Mouse (Mus musculus): ENCODE measurements around the gene Olfr1184. TPM values are rescaled to one million over a fixed set of nuclear protein-coding genes. Genes with fewer than 3 reads are reported as not detected.

Olfr1184 gene
- polyA plus RNA-seq (2017; shearing (Covaris generic)): not detected

DNA sequence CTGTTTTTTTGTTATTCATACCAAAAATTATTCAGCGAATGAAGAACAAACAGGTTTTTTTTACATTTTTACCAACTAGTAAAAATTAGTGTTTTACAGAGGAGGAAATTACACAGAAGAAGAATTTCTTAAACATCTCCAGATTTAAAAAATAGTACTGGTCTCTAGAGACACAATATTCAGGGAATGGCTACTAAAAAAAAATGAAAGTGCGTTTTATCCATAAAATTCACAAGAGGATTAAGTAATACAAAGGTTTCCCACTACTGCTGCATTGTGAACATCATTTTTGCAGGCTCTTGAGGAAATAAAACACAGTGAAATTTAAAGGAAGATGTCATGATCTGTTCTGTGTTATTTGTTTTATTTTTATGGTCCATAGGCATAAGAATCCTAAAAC, at the start of gene Olfr1184:
Gene Olfr1184, plus strand, starts transcription at position 301 of the 400 bp plus-strand sequence.

DNA sequence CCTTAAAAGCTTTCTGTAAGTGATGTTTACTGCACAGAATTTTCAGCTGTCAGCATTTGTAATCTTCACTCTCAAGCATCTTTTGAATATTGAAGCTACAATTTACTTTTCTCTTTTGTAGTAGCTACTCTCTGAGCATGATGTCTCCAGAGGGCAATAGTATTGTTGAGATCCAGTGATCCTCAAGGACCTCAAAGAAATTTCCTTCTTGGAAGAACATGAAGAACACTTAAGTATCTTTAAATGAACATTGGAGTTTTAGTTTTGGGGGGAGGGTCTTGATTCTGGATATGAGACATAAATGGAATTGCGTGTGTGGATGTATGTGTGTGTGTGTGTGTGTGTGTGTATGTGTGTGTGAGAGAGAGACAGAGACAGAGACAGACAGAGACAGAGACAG, 34.4 kb upstream of the Olfr1184 start, which contains the start of gene Gm13757:
Gene Gm13757, minus strand, starts transcription at position 101 of the 400 bp plus-strand sequence.

DNA sequence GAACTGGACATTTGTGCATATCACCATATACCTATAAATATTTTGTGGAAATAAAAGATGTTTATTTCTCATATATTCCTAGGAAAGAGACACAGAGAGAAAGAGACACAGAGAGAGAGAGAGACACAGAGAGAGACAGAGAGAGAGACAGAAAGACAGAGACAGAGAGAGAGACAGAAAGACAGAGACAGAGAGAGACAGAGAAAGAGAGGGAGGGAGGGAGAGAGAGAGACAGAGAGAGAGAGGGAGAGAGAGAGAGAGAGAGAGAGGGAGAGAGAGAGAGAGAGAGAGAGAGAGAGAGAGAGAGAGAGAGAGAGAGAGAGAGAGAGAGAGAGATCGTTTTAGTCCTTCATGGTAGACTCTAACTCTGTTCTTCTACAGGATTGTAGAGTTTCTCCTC, 28.8 kb upstream of the Olfr1184 start, which contains the start of gene Olfr1183:
Gene Olfr1183, plus strand, starts transcription at position 301 of the 400 bp plus-strand sequence.

DNA sequence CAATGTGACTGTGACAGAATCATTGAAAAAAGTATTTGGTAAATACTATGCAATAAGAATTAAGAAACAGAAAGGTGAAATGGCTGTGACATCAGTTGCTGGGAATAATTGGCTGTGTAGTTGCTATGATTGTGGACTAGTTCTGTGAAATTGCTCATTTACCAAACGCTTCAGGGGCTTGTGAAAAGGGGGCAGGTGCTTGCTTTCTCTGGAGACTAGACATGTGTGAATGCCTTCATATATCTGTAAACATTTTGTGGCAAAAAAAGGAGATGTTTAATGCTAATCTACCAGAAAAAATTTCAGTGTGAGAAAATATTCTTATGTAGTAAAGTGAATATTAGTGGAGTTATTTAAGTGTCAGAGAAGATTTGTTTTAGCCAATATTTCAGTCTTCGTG, 9.6 kb downstream of the Olfr1184 start, which contains the start of gene Olfr1185-ps1:
Gene Olfr1185-ps1, plus strand, starts transcription at position 301 of the 400 bp plus-strand sequence.

DNA sequence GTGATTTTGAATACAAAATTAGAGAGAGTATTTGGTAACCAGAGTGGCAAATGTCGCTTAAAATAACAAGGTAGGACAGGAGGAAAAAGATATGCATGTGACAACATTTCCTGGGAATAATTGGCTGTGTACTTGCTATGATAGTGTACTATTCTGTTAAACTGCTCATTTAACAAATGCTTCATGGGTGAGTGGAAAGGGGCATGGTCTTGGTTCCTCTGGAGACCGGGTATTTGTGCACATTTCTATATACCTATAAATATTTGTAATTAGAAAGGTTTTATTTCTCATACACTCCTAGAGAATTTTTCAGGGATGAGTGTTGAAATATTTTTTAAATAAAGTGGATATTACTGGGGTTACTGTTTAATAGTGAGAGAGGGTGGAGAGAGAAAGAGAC, 34.9 kb downstream of the Olfr1184 start, which contains the start of gene Olfr1186:
Gene Olfr1186, plus strand, starts transcription at position 301 of the 400 bp plus-strand sequence.

Other genes starting within 250 kb of the Olfr1184 start
- not detected for gene Olfr1173, start 203.7 kb upstream of the Olfr1184 start, polyA plus RNA-seq (2017; shearing (Covaris generic))
- not detected for gene Olfr1174-ps, start 168.5 kb upstream of the Olfr1184 start, polyA plus RNA-seq (2017; shearing (Covaris generic))
- not detected for gene Olfr1175-ps, start 156.4 kb upstream of the Olfr1184 start, polyA plus RNA-seq (2017; shearing (Covaris generic))
- not detected for gene Olfr1176, start 146.9 kb upstream of the Olfr1184 start, polyA plus RNA-seq (2017; shearing (Covaris generic))
- gene Olfr1177-ps, start 137.1 kb upstream of the Olfr1184 start, polyA plus RNA-seq (2017; shearing (Covaris generic)): not detected
- gene Olfr1178, start 96.5 kb upstream of the Olfr1184 start, polyA plus RNA-seq (2017; shearing (Covaris generic)): not detected
- gene Olfr1179, start 77.1 kb upstream of the Olfr1184 start, polyA plus RNA-seq (2017; shearing (Covaris generic)): not detected
- gene Olfr1180, start 64.4 kb upstream of the Olfr1184 start, polyA plus RNA-seq (2017; shearing (Covaris generic)): not detected
- 0.07 TPM for gene Olfr1181, start 57.4 kb upstream of the Olfr1184 start, polyA plus RNA-seq (2017; shearing (Covaris generic))
- gene Gm13757, start 34.5 kb upstream of the Olfr1184 start, polyA plus RNA-seq (2017; shearing (Covaris generic)): not detected
- gene Olfr1183, start 28.7 kb upstream of the Olfr1184 start, polyA plus RNA-seq (2017; shearing (Covaris generic)): not detected
- gene Olfr1185-ps1, start 9.7 kb downstream of the Olfr1184 start, polyA plus RNA-seq (2017; shearing (Covaris generic)): not detected
- not detected for gene Olfr1186, start 35.0 kb downstream of the Olfr1184 start, polyA plus RNA-seq (2017; shearing (Covaris generic))
- gene Olfr1188, start 73.3 kb downstream of the Olfr1184 start, polyA plus RNA-seq (2017; shearing (Covaris generic)): not detected
- gene Olfr1189, start 102.9 kb downstream of the Olfr1184 start, polyA plus RNA-seq (2017; shearing (Covaris generic)): not detected
- gene Olfr1191-ps1, start 156.9 kb downstream of the Olfr1184 start, polyA plus RNA-seq (2017; shearing (Covaris generic)): not detected
- not detected for gene Olfr1192-ps1, start 164.9 kb downstream of the Olfr1184 start, polyA plus RNA-seq (2017; shearing (Covaris generic))
- not detected for gene Olfr1193, start 192.0 kb downstream of the Olfr1184 start, polyA plus RNA-seq (2017; shearing (Covaris generic))
- gene Olfr1195, start 205.6 kb downstream of the Olfr1184 start, polyA plus RNA-seq (2017; shearing (Covaris generic)): 0.11 TPM
- gene Olfr1196, start 221.0 kb downstream of the Olfr1184 start, polyA plus RNA-seq (2017; shearing (Covaris generic)): not detected
- gene Olfr1197, start 248.8 kb downstream of the Olfr1184 start, polyA plus RNA-seq (2017; shearing (Covaris generic)): not detected

Data from inflammation-experienced regulatory T-cells, adult 16 weeks (primary cell).